Mouse (Mus musculus) small intestine, adult 2 months (tissue): Measurements from ENCODE around the gene B3galt5.

Experiments
- CTCF ChIP-seq: fragments of 200-500 bp; IDR thresholded peaks from 2 replicates; pipeline ENCODE4 v1.5.1; 2012; ENCODE audit warnings: low read depth, mild to moderate bottlenecking, control low read depth, inconsistent platforms, low read length, moderate library complexity, mixed read lengths; ENCODE audit not compliant: insufficient replicate concordance, insufficient read length; ENCODE audit errors: extremely low read depth
- POLR2A ChIP-seq: fragments of 200-500 bp; IDR thresholded peaks from 2 replicates; pipeline ENCODE4 v1.6.1; 2012; ENCODE audit warnings: low read depth, mild to moderate bottlenecking, control low read depth, inconsistent platforms, low read length, moderate library complexity

GRCm38 (mm10) chr16:96341945-96342344, 106.3 kb downstream of the B3galt5 start:
- no peak for TF ChIP-seq CTCF
- no peak for TF ChIP-seq POLR2A
